In the genomic region with DNA sequence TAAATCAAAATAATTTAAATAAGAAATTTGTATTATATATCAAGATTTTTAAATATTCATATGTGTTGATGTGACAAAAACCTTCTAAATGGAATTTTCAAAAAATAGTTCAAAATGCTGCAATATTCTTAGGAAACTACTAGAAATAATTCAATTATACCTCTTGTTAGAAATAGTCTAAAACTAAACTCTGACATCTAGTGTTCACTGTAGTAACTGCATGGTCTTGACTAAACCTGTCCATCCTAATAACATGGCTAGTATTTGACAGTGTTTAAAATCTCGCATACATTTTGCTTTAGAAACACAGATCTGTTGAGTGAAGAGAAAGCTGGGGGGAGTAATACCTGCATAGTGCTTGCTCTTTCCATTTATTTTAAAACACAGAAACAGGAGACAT, we compare ENCODE assay signal across 1 mouse cellular context.
TF ChIP-seq lines count a peak whose summit lies in the region.

No protein-coding gene starts in this region.

TF ChIP-seq in MEL, 35 proteins besides CTCF, POLR2A, EP300 and RAD21 (continued from another document):
- TF ChIP-seq RCOR1 (IDR thresholded peaks at IDR 0.05; ENCODE audit: low read depth, low read length), result no peak
TF ChIP-seq in MEL: peak in this region for 2.
